ENCODE assay signal across 19 mouse cellular contexts in the genomic region with DNA sequence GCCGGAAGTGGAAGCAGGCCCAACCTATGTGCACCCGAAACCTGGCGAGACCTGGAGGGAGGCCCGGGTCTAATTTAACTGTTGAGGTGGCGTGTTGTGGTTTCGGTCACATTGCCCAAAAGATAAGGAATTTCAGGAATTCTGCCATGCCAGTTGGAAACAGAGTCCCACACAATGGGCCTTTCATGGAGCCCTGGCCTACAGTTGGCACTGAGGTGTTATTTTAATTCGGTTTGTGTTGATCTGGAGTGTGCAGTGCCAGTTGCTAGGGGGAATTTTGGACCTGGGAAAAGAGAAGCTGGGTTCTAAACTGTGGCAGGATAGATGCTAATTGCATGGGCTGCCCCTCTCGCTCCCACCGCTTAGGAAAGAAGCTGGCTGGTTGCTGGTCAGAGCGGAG. TPM values are rescaled to one million over a fixed set of nuclear protein-coding genes. Genes with fewer than 3 reads are reported as not detected.
DNase-seq lines count a peak whose midpoint lies in the region; ATAC-seq lines count a peak whose summit lies in the region.
"Had no signal": no experiment of that assay in that cellular context is flagged by ENCODE, and none has a peak within 500 bp of the region (broad histone marks: within the 10 kb centered on the region; RNA-seq: fewer than 3 reads in every experiment).

No protein-coding gene starts in this region.

- no peaks in the 10 kb centered on the region for H3K36me3 ChIP-seq in hindbrain, embryonic 16.5 days (ENCODE audit: control insufficient read depth, insufficient read depth, low read length)
- no peaks in the 10 kb centered on the region for H3K36me3 ChIP-seq in hindbrain, embryonic 13.5 days
- no peaks in the 10 kb centered on the region for H3K36me3 ChIP-seq in midbrain, embryonic 16.5 days (ENCODE audit: control insufficient read depth, insufficient read depth, low read length)
- H3K36me3 ChIP-seq in midbrain, embryonic 14.5 days (ENCODE audit: control insufficient read depth, insufficient read depth, low read length) = no peaks in the 10 kb centered on the region
- no peaks in the 10 kb centered on the region for H3K36me3 ChIP-seq in forebrain, embryonic 14.5 days (ENCODE audit: control insufficient read depth, insufficient read depth, low read length)
- no peaks in the 10 kb centered on the region for H3K36me3 ChIP-seq in limb, embryonic 13.5 days
- H3K36me3 ChIP-seq: embryonic facial prominence, embryonic 12.5 days; heart, embryonic 12.5 days; liver, embryonic 13.5 days had no signal

- H3K27me3 ChIP-seq in hindbrain, embryonic 16.5 days (replicated peaks; ENCODE audit: control insufficient read depth, insufficient read depth, low read length) = no peaks in the 10 kb centered on the region
- peaks cover 19% of the 10 kb centered on the region for H3K27me3 ChIP-seq in hindbrain, embryonic 13.5 days
- H3K27me3 ChIP-seq in midbrain, embryonic 16.5 days (ENCODE audit: control insufficient read depth, insufficient read depth, low read depth, low read length) = no peaks in the 10 kb centered on the region
- H3K27me3 ChIP-seq in midbrain, embryonic 14.5 days (ENCODE audit: control insufficient read depth, insufficient read depth, low read length) = no peaks in the 10 kb centered on the region
- H3K27me3 ChIP-seq in forebrain, embryonic 14.5 days (replicated peaks; ENCODE audit: control insufficient read depth, insufficient read depth, low read length) = no peaks in the 10 kb centered on the region
- peaks cover 7% of the 10 kb centered on the region; the same call in 1 of the 2 replicates for H3K27me3 ChIP-seq in limb, embryonic 13.5 days

- ATAC-seq in hindbrain, embryonic 16.5 days = peak; percentile 63; the same call in 1 of the 2 replicates
- ATAC-seq in hindbrain, embryonic 13.5 days (ENCODE audit: low FRiP score) = no peak
- ATAC-seq in midbrain, embryonic 16.5 days = peak; percentile 25; the same call in 1 of the 2 replicates
- ATAC-seq in midbrain, embryonic 14.5 days (ENCODE audit: low FRiP score, low TSS enrichment) = no peak
- peak; percentile 79 for ATAC-seq in forebrain, embryonic 14.5 days
- no peak for ATAC-seq in limb, embryonic 13.5 days (ENCODE audit: low FRiP score, low read depth)

- H3K27ac ChIP-seq in hindbrain, embryonic 16.5 days (ENCODE audit: low read depth, low read length) = no peak overlapping the region
- no peak overlapping the region for H3K27ac ChIP-seq in hindbrain, embryonic 13.5 days
- H3K27ac ChIP-seq in midbrain, embryonic 16.5 days (ENCODE audit: low read length) = no peak overlapping the region
- no peak overlapping the region for H3K27ac ChIP-seq in midbrain, embryonic 14.5 days (replicated peaks; ENCODE audit: low read depth, low read length)
- no peak overlapping the region for H3K27ac ChIP-seq in forebrain, embryonic 14.5 days (ENCODE audit: low read depth, low read length)
- peak overlapping the region; percentile 58; the same call in 1 of the 2 replicates for H3K27ac ChIP-seq in limb, embryonic 13.5 days
- H3K27ac ChIP-seq: embryonic facial prominence, embryonic 12.5 days; liver, embryonic 13.5 days; macrophage had no signal

- H3K9ac ChIP-seq in hindbrain, embryonic 16.5 days (ENCODE audit: low read depth, low read length) = no peak overlapping the region
- H3K9ac ChIP-seq in hindbrain, embryonic 13.5 days = no peak overlapping the region
- no peak overlapping the region for H3K9ac ChIP-seq in midbrain, embryonic 16.5 days (ENCODE audit: low read depth, low read length)
- no peak overlapping the region for H3K9ac ChIP-seq in midbrain, embryonic 14.5 days (replicated peaks; ENCODE audit: low read length)
- H3K9ac ChIP-seq in forebrain, embryonic 14.5 days (ENCODE audit: low read length) = no peak overlapping the region
- 0 out of 2 replicates have a peak overlapping the region, but pooled peaks have one; percentile 20 for H3K9ac ChIP-seq in limb, embryonic 13.5 days
- H3K9ac ChIP-seq: embryonic facial prominence, embryonic 12.5 days; heart, embryonic 12.5 days; liver, embryonic 13.5 days had no signal

- H3K9me3 ChIP-seq in hindbrain, embryonic 16.5 days (ENCODE audit: control insufficient read depth, low read length) = no peaks in the 10 kb centered on the region
- H3K9me3 ChIP-seq in hindbrain, embryonic 13.5 days = no peaks in the 10 kb centered on the region
- no peaks in the 10 kb centered on the region for H3K9me3 ChIP-seq in midbrain, embryonic 16.5 days (replicated peaks; ENCODE audit: control insufficient read depth, low read length, poor library complexity, severe bottlenecking)
- H3K9me3 ChIP-seq in midbrain, embryonic 14.5 days (ENCODE audit: control insufficient read depth, low read length) = no peaks in the 10 kb centered on the region
- no peaks in the 10 kb centered on the region for H3K9me3 ChIP-seq in forebrain, embryonic 14.5 days (replicated peaks; ENCODE audit: control insufficient read depth, low read length)
- H3K9me3 ChIP-seq in limb, embryonic 13.5 days = no peaks in the 10 kb centered on the region
- H3K9me3 ChIP-seq: embryonic facial prominence, embryonic 12.5 days; heart, embryonic 12.5 days; liver, embryonic 13.5 days had no signal

- no peak overlapping the region for H3K4me2 ChIP-seq in hindbrain, embryonic 16.5 days (ENCODE audit: low read length)
- H3K4me2 ChIP-seq in hindbrain, embryonic 13.5 days = no peak overlapping the region
- no peak overlapping the region for H3K4me2 ChIP-seq in midbrain, embryonic 16.5 days (ENCODE audit: low read length)
- H3K4me2 ChIP-seq in midbrain, embryonic 14.5 days (ENCODE audit: low read length) = no peak overlapping the region
- no peak overlapping the region for H3K4me2 ChIP-seq in forebrain, embryonic 14.5 days (ENCODE audit: low read length)
- no peak overlapping the region; the same call in 1 of the 2 replicates for H3K4me2 ChIP-seq in limb, embryonic 13.5 days (replicated peaks)
- H3K4me2 ChIP-seq: embryonic facial prominence, embryonic 12.5 days; heart, embryonic 12.5 days; liver, embryonic 13.5 days had no signal

- 68% methylated on average over 10 of the region's 10 CpGs for WGBS in hindbrain, embryonic 16.5 days
- WGBS in hindbrain, embryonic 13.5 days = 68% methylated on average over 10 of the region's 10 CpGs
- WGBS in midbrain, embryonic 16.5 days = 75% methylated on average over 10 of the region's 10 CpGs
- whole genome bisulfite sequencing in midbrain, embryonic 14.5 days = 83% methylated on average over 10 of the region's 10 CpGs
- 58% methylated on average over 10 of the region's 10 CpGs for WGBS in forebrain, embryonic 14.5 days
- WGBS in limb, embryonic 13.5 days = 67% methylated on average over 10 of the region's 10 CpGs

- no peak overlapping the region for H3K4me3 ChIP-seq in hindbrain, embryonic 16.5 days (ENCODE audit: low read length)
- no peak overlapping the region for H3K4me3 ChIP-seq in hindbrain, embryonic 13.5 days
- H3K4me3 ChIP-seq in midbrain, embryonic 16.5 days (ENCODE audit: low read depth, low read length) = no peak overlapping the region
- H3K4me3 ChIP-seq in midbrain, embryonic 14.5 days (replicated peaks; ENCODE audit: low read depth, low read length) = no peak overlapping the region
- no peak overlapping the region for H3K4me3 ChIP-seq in forebrain, embryonic 14.5 days (ENCODE audit: low read depth, low read length)
- no peak overlapping the region for H3K4me3 ChIP-seq in limb, embryonic 13.5 days
- H3K4me3 ChIP-seq: embryonic facial prominence, embryonic 12.5 days; heart, embryonic 12.5 days; liver, embryonic 13.5 days had no signal

- DNase-seq in midbrain, embryonic 14.5 days = no peak
- peak; percentile 70 for DNase-seq in forebrain, embryonic 14.5 days (ENCODE audit: low spot score)
- DNase-seq in adrenal gland, postnatal 25 days = no peak
- DNase-seq in left cerebral cortex, adult 11 months (ENCODE audit: low spot score) = no peak
- DNase-seq: adrenal gland, postnatal 36 days; cerebellum, postnatal 36 days; gastrocnemius, postnatal 25 days; liver, embryonic 13.5 days; right cerebral cortex, postnatal 4 days had no signal

- no peaks in the 10 kb centered on the region; the same call in 1 of the 2 replicates for H3K4me1 ChIP-seq in hindbrain, embryonic 16.5 days (ENCODE audit: control insufficient read depth, insufficient read depth, low read depth, low read length)
- H3K4me1 ChIP-seq in hindbrain, embryonic 13.5 days (replicated peaks) = 0 out of 2 replicates have a peak, but pooled peaks cover 2% of the 10 kb centered on the region
- H3K4me1 ChIP-seq in midbrain, embryonic 16.5 days (ENCODE audit: control insufficient read depth, insufficient read depth, low read length) = no peaks in the 10 kb centered on the region
- H3K4me1 ChIP-seq in midbrain, embryonic 14.5 days (ENCODE audit: control insufficient read depth, insufficient read depth, low read length) = no peaks in the 10 kb centered on the region
- H3K4me1 ChIP-seq in forebrain, embryonic 14.5 days (ENCODE audit: control insufficient read depth, insufficient read depth, low read length) = no peaks in the 10 kb centered on the region
- H3K4me1 ChIP-seq in limb, embryonic 13.5 days = peaks cover 18% of the 10 kb centered on the region
- H3K4me1 ChIP-seq: liver, embryonic 13.5 days had no signal

RNA-seq across cellular contexts. Expression of a gene that starts 10.0 kb away (rescaled TPM):
- polyA plus RNA-seq in hindbrain, embryonic 16.5 days (2015; fragmentation: Nextera tagmentation; extraction: Ambion mirVana) = 0.94 and 0.95 TPM in 2 replicates
- polyA plus RNA-seq in hindbrain, embryonic 13.5 days (2015; fragmentation: Nextera tagmentation; extraction: Ambion mirVana) = 0.29 and 0.48 TPM in 2 replicates
- polyA plus RNA-seq in midbrain, embryonic 16.5 days (2015; fragmentation: Nextera tagmentation; extraction: Ambion mirVana) = 0.68 and 0.99 TPM in 2 replicates
- polyA plus RNA-seq in midbrain, embryonic 14.5 days (2014; fragmentation: Nextera tagmentation; extraction: Ambion mirVana) = 0.63 and 0.90 TPM in 2 replicates
- 0.17 and 0.35 TPM in 2 replicates for polyA plus RNA-seq in forebrain, embryonic 14.5 days (2014; fragmentation: Nextera tagmentation; extraction: Ambion mirVana)
- polyA plus RNA-seq in limb, embryonic 13.5 days (2015; fragmentation: Nextera tagmentation; extraction: Ambion mirVana) = 0.04 and 0.11 TPM in 2 replicates
- 3.4 TPM in 2 replicates for total RNA-seq in adrenal gland, postnatal 25 days (2021)
- total RNA-seq: hematopoietic stem cell, adult 5-6 weeks; MEL had no signal
- polyA plus RNA-seq: macrophage; thymus, postnatal 0 days had no signal

RNA-seq across cellular contexts. Expression of a gene that starts 22.2 kb away (rescaled TPM):
- 4.1 and 5.9 TPM in 2 replicates for polyA plus RNA-seq in hindbrain, embryonic 16.5 days (2015; fragmentation: Nextera tagmentation; extraction: Ambion mirVana)
- 3.3 and 4.6 TPM in 2 replicates for polyA plus RNA-seq in hindbrain, embryonic 13.5 days (2015; fragmentation: Nextera tagmentation; extraction: Ambion mirVana)
- 6.3 and 6.4 TPM in 2 replicates for polyA plus RNA-seq in midbrain, embryonic 16.5 days (2015; fragmentation: Nextera tagmentation; extraction: Ambion mirVana)
- 3.9 and 4.5 TPM in 2 replicates for polyA plus RNA-seq in midbrain, embryonic 14.5 days (2014; fragmentation: Nextera tagmentation; extraction: Ambion mirVana)
- 2.6 and 3.5 TPM in 2 replicates for polyA plus RNA-seq in forebrain, embryonic 14.5 days (2014; fragmentation: Nextera tagmentation; extraction: Ambion mirVana)
- polyA plus RNA-seq in limb, embryonic 13.5 days (2015; fragmentation: Nextera tagmentation; extraction: Ambion mirVana) = 0.11 and 0.13 TPM in 2 replicates
- total RNA-seq in adrenal gland, postnatal 25 days (2021) = 0.27 and 0.81 TPM in 2 replicates
- total RNA-seq: hematopoietic stem cell, adult 5-6 weeks; MEL had no signal
- polyA plus RNA-seq: macrophage had no signal

Comparison
In these comparisons a context has a peak if more than half of its experiments do, and no peak if none do; other contexts are left out.
1. ATAC-seq: peak in hindbrain, embryonic 16.5 days (single experiment), midbrain, embryonic 16.5 days (single experiment) and forebrain, embryonic 14.5 days (single experiment); none in hindbrain, embryonic 13.5 days (single experiment), midbrain, embryonic 14.5 days (single experiment) and limb, embryonic 13.5 days (single experiment).